Mouse (Mus musculus): ENCODE measurements around the gene Zdhhc3.

Zdhhc3 gene

GRCm38 (mm10) chr9:123112805-123113521, at the start of gene Zdhhc3, which contains the start of gene Exosc7:
Zdhhc3 (minus strand) TSS chr9:123113205.
Exosc7 (plus strand) TSS chr9:123113215.
- DNase-seq (ENCODE audit: extremely low read depth, low read depth) = peak; percentile 49

- no peak for DNase-seq (ENCODE audit: extremely low read depth, low read depth)
Observed at GRCm38 (mm10) chr9:123161792-123162191, 48.8 kb upstream of the Zdhhc3 start.

- peak; percentile 80 for DNase-seq (ENCODE audit: extremely low read depth, low read depth)
Observed at GRCm38 (mm10) chr9:123159330-123159729, 46.3 kb upstream of the Zdhhc3 start.

GRCm38 (mm10) chr9:123158125-123158836, 45.3 kb upstream of the Zdhhc3 start:
- no peak for DNase-seq (ENCODE audit: extremely low read depth, low read depth)

GRCm38 (mm10) chr9:123157699-123158098, 44.7 kb upstream of the Zdhhc3 start:
- no peak for DNase-seq (ENCODE audit: extremely low read depth, low read depth)

- DNase-seq (ENCODE audit: extremely low read depth, low read depth) = no peak
Observed at GRCm38 (mm10) chr9:123156910-123157361, 43.9 kb upstream of the Zdhhc3 start.

GRCm38 (mm10) chr9:123153121-123153520, 40.1 kb upstream of the Zdhhc3 start:
- DNase-seq (ENCODE audit: extremely low read depth, low read depth) = no peak

GRCm38 (mm10) chr9:123152026-123152425, 39.0 kb upstream of the Zdhhc3 start:
- DNase-seq (ENCODE audit: extremely low read depth, low read depth) = no peak

GRCm38 (mm10) chr9:123151561-123151960, 38.6 kb upstream of the Zdhhc3 start:
- DNase-seq (ENCODE audit: extremely low read depth, low read depth) = no peak

- DNase-seq (ENCODE audit: extremely low read depth, low read depth) = no peak
Observed at GRCm38 (mm10) chr9:123150241-123151020, 37.4 kb upstream of the Zdhhc3 start, which contains the start of gene Clec3b. Clec3b (plus strand) TSS chr9:123150946.

- no peak for DNase-seq (ENCODE audit: extremely low read depth, low read depth)
Observed at GRCm38 (mm10) chr9:123148430-123148829, 35.4 kb upstream of the Zdhhc3 start.

GRCm38 (mm10) chr9:123139887-123140614, 27.0 kb upstream of the Zdhhc3 start:
- no peak for DNase-seq (ENCODE audit: extremely low read depth, low read depth)

GRCm38 (mm10) chr9:123138891-123139474, 26.0 kb upstream of the Zdhhc3 start:
- no peak for DNase-seq (ENCODE audit: extremely low read depth, low read depth)

- DNase-seq (ENCODE audit: extremely low read depth, low read depth) = no peak
Observed at GRCm38 (mm10) chr9:123136953-123137682, 24.1 kb upstream of the Zdhhc3 start.

GRCm38 (mm10) chr9:123132994-123133393, 20.0 kb upstream of the Zdhhc3 start:
- DNase-seq (ENCODE audit: extremely low read depth, low read depth) = no peak

GRCm38 (mm10) chr9:123127663-123128062, 14.7 kb upstream of the Zdhhc3 start:
- no peak for DNase-seq (ENCODE audit: extremely low read depth, low read depth)

- no peak for DNase-seq (ENCODE audit: extremely low read depth, low read depth)
Observed at GRCm38 (mm10) chr9:123124413-123124981, 11.5 kb upstream of the Zdhhc3 start.

GRCm38 (mm10) chr9:123123571-123124412, 10.8 kb upstream of the Zdhhc3 start:
- no peak for DNase-seq (ENCODE audit: extremely low read depth, low read depth)

- DNase-seq (ENCODE audit: extremely low read depth, low read depth) = no peak
Observed at GRCm38 (mm10) chr9:123123017-123123416, 10.0 kb upstream of the Zdhhc3 start.
